Mouse (Mus musculus): Measurements from ENCODE around the gene Mpeg1.

GRCm38 (mm10) chr19:12417361-12417760, 43.2 kb upstream of the Mpeg1 start, which contains the start of gene Olfr1441:
- TF ChIP-seq GATA1 (IDR thresholded peaks at IDR 0.05; ENCODE audit: low read length) = no peak
- TF ChIP-seq TAL1 (IDR thresholded peaks at IDR 0.05; ENCODE audit: low read length) = no peak
